Mouse (Mus musculus): ENCODE data around the gene Tm9sf1. TPM values are rescaled to one million over a fixed set of nuclear protein-coding genes. Genes with fewer than 3 reads are reported as not detected.

The Tm9sf1 gene
- total RNA-seq, 2 experiments from 2014 or later: 43.1 to 45.0 TPM

DNA sequence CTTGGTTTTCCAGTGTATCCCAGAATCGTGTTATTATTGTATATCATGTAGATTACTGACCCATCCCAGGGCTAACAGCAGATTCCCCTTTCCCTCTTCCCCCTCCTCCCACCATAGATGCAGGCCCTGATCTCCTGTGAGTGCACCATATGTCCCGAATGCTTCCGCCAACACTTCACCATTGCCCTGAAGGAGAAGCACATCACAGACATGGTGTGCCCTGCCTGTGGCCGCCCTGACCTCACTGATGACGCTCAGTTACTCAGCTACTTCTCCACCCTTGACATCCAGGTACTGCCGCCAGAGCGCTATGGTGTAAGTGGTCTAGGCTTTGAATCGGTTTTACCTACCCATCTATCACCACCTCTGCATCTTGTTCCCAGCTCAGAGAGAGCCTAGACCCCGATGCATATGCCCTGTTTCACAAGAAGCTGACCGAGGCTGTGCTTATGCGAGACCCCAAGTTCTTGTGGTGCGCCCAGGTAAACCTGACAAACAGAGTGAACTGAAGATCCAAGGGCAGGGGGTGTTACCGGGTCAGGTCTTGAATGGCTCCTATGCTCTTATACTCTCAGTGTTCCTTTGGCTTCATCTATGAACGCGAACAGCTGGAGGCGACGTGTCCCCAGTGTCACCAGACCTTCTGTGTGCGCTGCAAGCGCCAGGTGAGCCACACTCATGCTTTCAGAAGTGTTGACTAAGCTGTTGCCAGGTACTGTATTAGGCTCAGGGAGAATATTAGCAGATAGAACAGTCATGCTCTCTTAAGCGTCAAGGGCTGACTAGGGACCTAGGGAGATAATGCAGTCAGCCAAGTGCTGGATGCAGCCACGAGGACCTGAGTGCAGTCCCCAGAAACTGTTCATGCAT lies 44.9 kb downstream of the Tm9sf1 start:
- DNase-seq (ENCODE audit: extremely low spot score in 1 of 2, low spot score in 2 of 2): no peak
- intact Hi-C loops (cut with DNase I): no loop called here

DNA sequence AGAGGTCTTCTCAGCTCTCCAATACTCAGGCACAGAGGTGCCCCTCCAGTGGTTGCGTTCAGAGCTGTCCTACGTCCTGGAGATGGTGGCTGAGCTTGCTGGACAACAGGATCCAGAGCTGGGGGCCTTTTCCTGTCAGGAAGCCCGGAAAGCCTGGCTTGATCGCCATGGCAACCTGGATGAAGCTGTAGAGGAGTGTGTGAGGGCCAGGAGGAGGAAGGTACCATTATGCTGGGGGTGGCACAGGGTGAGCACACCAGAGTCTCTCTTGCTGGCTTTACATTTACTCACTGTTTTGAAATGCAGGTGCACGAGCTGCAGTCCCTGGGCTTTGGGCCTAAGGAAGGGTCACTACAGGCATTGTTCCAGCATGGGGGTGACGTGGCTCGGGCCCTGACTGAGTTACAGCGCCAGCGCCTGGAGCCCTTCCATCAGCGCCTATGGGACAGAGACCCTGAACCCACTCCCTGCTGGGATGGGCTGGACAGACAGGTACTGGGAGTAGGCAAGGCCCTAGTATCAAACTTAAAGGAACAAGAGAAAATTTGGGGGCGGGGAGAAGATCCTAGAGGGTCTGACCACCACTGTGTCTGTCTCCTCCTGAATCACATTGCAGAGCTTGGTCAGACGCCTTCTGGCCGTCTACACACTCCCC lies 47.4 kb downstream of the Tm9sf1 start:
- intact Hi-C loops (cut with DNase I): no loop called here
- DNase-seq (ENCODE audit: extremely low spot score in 1 of 2, low spot score in 2 of 2): peak in 1 of 2 experiments; percentile 66

DNA sequence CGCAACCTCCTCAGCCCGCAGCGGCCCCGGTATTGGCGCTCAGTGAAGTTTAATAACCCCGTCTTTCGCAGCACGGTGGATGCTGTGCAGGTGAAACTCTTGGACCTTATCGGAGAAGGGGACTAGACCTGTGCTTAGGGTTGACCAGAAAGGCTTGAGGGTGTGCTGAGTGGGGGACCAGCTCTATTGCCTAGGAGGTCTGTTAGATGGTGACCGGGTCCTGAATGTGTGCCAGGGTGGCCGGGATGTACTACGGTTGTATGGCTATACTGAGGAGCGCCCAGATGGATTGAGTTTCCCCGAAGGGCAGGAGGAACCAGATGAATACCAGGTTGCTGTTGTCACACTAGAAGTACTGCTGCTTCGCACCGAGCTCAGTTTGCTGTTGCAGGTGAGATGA lies 51.4 kb downstream of the Tm9sf1 start:
- DNase-seq (ENCODE audit: extremely low spot score in 1 of 2, low spot score in 2 of 2): peak in 1 of 2 experiments; percentile 45
- intact Hi-C loops (cut with DNase I): no loop called here

DNA sequence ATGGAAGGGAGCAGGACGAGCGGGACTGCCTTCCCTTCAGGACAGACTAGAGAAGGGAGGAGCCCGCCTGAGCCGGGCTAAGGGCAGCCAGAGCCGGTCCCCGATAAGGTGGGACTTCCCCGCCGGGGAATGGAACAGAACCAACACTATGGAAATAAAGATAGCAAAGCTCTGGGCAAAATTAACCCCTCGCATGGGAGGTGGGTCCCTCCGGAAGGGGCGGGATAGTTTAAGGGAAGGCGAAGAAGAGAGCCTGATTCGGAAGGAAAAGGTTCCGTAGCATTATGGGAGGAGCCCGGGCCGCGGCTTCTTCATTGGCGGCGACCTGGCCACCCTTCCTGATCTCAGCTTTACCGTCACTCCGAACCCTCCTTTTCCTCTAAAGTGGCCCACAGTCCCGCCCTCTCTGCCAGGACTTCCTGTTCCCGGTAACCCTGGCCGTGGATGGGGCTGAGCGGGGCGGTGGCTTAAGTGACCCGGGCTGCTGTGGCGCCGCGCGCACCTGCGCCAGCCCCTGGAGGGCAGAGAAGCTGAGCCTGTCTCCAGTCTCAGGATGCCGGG lies 52.2 kb downstream of the Tm9sf1 start, which contains the start of gene Rnf31:
Gene Rnf31, plus strand, starts transcription at position 378 of the 561 bp plus-strand sequence.
- DNase-seq (ENCODE audit: extremely low spot score in 1 of 2, low spot score in 2 of 2): peak; percentile 95 to 96
- intact Hi-C loops (cut with DNase I): no loop called here

- DNase-seq (ENCODE audit: extremely low spot score in 1 of 2, low spot score in 2 of 2): peak; percentile 92 to 96
- intact Hi-C loops (cut with DNase I): no loop called here
Measured at GRCm38 (mm10) chr14:55590748-55591330, 52.8 kb downstream of the Tm9sf1 start, which contains the start of gene Psme2. TSS of gene Psme2 (minus strand) at chr14:55591113.

DNA sequence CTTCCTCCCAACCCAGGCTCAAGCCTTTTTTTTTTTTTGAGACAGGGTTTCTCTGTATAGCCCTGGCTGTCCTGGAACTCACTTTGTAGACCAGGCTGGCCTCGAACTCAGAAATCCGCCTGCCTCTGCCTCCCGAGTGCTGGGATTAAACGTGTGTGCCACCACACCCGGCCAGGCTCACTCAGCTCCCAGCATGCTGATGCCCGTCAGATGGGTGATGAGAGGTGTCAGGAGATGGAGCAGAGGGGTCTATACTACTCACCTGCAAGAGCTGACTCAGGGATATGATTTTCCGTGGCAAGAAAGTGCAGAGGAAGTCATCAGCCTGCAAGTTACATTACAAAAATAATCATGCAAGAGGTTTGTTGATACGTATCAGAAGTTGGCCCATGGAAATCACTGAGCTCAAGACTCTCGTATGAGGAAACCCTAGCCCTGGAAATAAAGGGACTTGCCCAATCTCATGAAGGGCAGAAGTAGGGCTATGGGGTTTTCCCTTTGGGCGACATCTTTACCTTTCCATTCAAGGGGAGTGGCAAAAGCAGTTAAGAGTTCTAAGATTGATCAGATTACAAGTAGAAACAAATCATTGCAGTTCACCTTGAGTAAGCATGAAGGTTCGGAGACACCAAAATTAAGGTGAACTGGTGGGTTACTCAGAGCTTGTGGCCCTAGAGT lies 53.7 kb downstream of the Tm9sf1 start:
- intact Hi-C loops (cut with DNase I): no loop called here
- no peak for DNase-seq (ENCODE audit: extremely low spot score in 1 of 2, low spot score in 2 of 2)

- intact Hi-C loops (cut with DNase I): no loop called here
- DNase-seq (ENCODE audit: extremely low spot score in 1 of 2, low spot score in 2 of 2): no peak
Measured at GRCm38 (mm10) chr14:55589271-55589670, 54.3 kb downstream of the Tm9sf1 start.

DNA sequence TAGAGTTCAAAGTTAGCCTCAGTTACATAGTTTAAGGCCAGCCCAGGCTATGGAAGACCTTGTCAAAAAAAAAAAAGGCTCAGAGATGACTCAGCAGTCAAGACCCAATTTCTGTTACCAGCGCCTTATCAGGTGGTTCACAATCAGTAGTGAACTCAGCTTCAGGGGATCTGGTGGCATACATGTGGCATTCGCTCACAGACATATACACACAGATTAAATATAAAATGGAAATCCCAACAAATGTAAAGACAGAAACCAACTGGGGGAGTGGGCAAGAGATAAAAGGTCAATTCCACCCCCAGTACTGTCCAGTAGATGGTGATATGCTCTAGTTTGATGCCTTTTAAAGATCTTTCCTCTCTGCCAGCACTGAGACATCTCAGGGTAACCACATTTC lies 57.5 kb downstream of the Tm9sf1 start:
- intact Hi-C loops (cut with DNase I): no loop called here
- no peak for DNase-seq (ENCODE audit: extremely low spot score in 1 of 2, low spot score in 2 of 2)

Other genes with a start within 250 kb of the Tm9sf1 start
- gene Dhrs4, start 165.0 kb downstream of the Tm9sf1 start, total RNA-seq (2021): 10 to 100 TPM; 11.6 to 12.9 TPM
- 100 to 1,000 TPM; 105 to 109 TPM for gene Carmil3, start 153.2 kb downstream of the Tm9sf1 start, total RNA-seq (2021)
- 100 to 1,000 TPM; 176 to 200 TPM for gene Cpne6, start 133.4 kb downstream of the Tm9sf1 start, total RNA-seq (2021)
- under 1 TPM; 0.18 to 0.49 TPM for gene Nrl, start 118.8 kb downstream of the Tm9sf1 start, total RNA-seq (2021)
- gene Pck2, start 103.5 kb downstream of the Tm9sf1 start, total RNA-seq (2021): 10 to 100 TPM; 13.3 to 15.5 TPM
- gene Dcaf11, start 83.8 kb downstream of the Tm9sf1 start, total RNA-seq (2021): 10 to 100 TPM; 66.1 to 68.0 TPM
- not detected for gene A730061H03Rik, start 83.4 kb downstream of the Tm9sf1 start, total RNA-seq (2021)
- not detected for gene Fitm1, start 68.2 kb downstream of the Tm9sf1 start, total RNA-seq (2021)
- 10 to 100 TPM; 83.0 to 84.9 TPM for gene Psme1, start 65.7 kb downstream of the Tm9sf1 start, total RNA-seq (2021)
- 10 to 100 TPM; 42.7 to 49.1 TPM for gene Emc9, start 58.5 kb downstream of the Tm9sf1 start, total RNA-seq (2021)
- gene Psme2, start 52.7 kb downstream of the Tm9sf1 start, total RNA-seq (2021): 10 to 100 TPM; 56.3 to 67.2 TPM
- 10 to 100 TPM; 33.3 to 45.4 TPM for gene Rnf31, start 52.1 kb downstream of the Tm9sf1 start, total RNA-seq (2021)
- 10 to 100 TPM; 10.0 to 12.5 TPM for gene Irf9, start 40.2 kb downstream of the Tm9sf1 start, total RNA-seq (2021)
- gene Rec8, start 25.8 kb downstream of the Tm9sf1 start, total RNA-seq (2021): 1 to 10 TPM; 2.9 to 3.2 TPM
- 100 to 1,000 TPM; 141 to 164 TPM for gene Ipo4, start 7.8 kb downstream of the Tm9sf1 start, total RNA-seq (2021)
- 1 to 10 TPM; 3.2 to 5.5 TPM for gene Gm49378, start 5.9 kb downstream of the Tm9sf1 start, total RNA-seq (2021)
- under 1 TPM; 0.75 to 0.85 TPM for gene Tssk4, start 6.4 kb upstream of the Tm9sf1 start, total RNA-seq (2021)
- gene Mdp1, start 16.7 kb upstream of the Tm9sf1 start, total RNA-seq (2021): 10 to 100 TPM; 43.7 to 48.4 TPM
- gene Gmpr2, start 28.1 kb upstream of the Tm9sf1 start, total RNA-seq (2021): 10 to 100 TPM; 27.6 to 27.9 TPM
- 100 to 1,000 TPM; 355 to 367 TPM for gene Nedd8, start 28.3 kb upstream of the Tm9sf1 start, total RNA-seq (2021)
- 10 to 100 TPM; 13.9 to 16.0 TPM for gene Tinf2, start 38.0 kb upstream of the Tm9sf1 start, total RNA-seq (2021)
- gene Tgm1, start 70.1 kb upstream of the Tm9sf1 start, total RNA-seq (2021): under 1 TPM in 1 of 2 experiments, not detected in 1; 0.24 TPM
- 10 to 100 TPM; 46.6 to 48.2 TPM for gene Rabggta, start 78.5 kb upstream of the Tm9sf1 start, total RNA-seq (2021)
- 10 to 100 TPM; 93.2 to 94.9 TPM for gene Dhrs1, start 101.9 kb upstream of the Tm9sf1 start, total RNA-seq (2021)
- 10 to 100 TPM; 15.8 to 18.5 TPM for gene Nop9, start 101.9 kb upstream of the Tm9sf1 start, total RNA-seq (2021)
- gene Cideb, start 114.7 kb upstream of the Tm9sf1 start, total RNA-seq (2021): under 1 TPM; 0.49 to 0.84 TPM
- under 1 TPM; 0.41 to 0.43 TPM for gene Ltb4r2, start 117.6 kb upstream of the Tm9sf1 start, total RNA-seq (2021)
- under 1 TPM; 0.51 to 0.64 TPM for gene Ltb4r1, start 122.2 kb upstream of the Tm9sf1 start, total RNA-seq (2021)
- gene Adcy4, start 140.3 kb upstream of the Tm9sf1 start, total RNA-seq (2021): 1 to 10 TPM; 3.3 to 4.0 TPM
- gene Ripk3, start 145.1 kb upstream of the Tm9sf1 start, total RNA-seq (2021): 1 to 10 TPM; 2.0 to 2.6 TPM
- 1 to 10 TPM; 3.9 to 4.1 TPM for gene Nfatc4, start 179.3 kb upstream of the Tm9sf1 start, total RNA-seq (2021)
- 10 to 100 TPM; 12.3 to 13.1 TPM for gene Nynrin, start 210.2 kb upstream of the Tm9sf1 start, total RNA-seq (2021)
- under 1 TPM; 0.28 to 0.65 TPM for gene Cbln3, start 240.6 kb upstream of the Tm9sf1 start, total RNA-seq (2021)
- gene Khnyn, start 241.1 kb upstream of the Tm9sf1 start, total RNA-seq (2021): 10 to 100 TPM in 1 of 2 experiments, 1 to 10 TPM in 1; 9.8 to 11.3 TPM

Measured in left cerebral cortex, postnatal 10 days (tissue).